Mouse (Mus musculus): ENCODE measurements around the gene Rabepk.
"Not testable (repeated sequence)": the region's sequence is repeated elsewhere in the genome, so short reads cannot be mapped to it uniquely, and the experiment has no call there.

Rabepk gene

DNA sequence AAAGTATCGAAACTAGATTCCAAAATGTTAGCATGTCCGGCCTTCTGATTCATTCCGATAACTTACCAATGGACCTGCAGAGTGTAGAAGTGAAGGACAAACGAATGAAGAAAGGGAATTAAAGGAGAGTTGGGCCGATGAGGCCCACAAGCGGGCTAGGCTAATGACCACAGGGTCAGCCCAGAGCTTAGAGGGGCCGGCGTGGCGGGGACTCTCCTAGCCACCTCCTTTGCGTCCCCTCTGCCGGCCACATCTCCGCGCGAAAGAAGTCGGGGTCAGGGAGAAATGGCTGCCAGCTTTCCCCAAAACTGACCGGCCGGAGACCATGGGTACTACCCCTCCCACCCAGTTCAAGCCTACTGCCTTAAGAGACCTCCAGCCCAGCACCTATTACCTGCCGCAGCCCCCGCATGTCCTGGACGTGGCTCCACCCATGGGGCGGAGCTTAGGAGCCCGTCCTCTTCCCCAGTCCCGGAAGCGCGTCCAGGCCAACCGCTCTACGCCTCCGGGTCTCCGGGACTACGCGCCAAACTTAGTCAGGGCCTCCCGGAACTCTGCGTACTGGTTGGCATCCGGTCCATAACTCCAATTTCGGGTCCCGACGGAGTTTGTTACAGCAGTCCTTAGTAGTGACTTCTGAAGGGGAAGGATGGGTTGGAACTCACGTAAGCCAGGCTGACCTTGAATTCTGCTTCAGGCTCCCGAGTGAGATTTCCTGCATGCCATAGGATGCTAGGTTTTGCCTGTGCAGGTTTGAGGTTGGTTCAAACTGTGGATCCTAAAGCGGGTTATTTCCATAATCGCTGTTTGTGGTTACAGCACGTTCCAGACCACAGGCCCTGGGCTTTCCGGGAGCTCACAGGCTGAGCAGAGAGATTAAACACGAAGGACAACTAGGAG, at the start of gene Rabepk:
Gene Rabepk (minus strand): TSS at position 556 of the 900 bp plus-strand sequence.
- no peak for TF ChIP-seq GATA4 (IDR thresholded peaks at IDR 0.05; ENCODE audit: insufficient replicate concordance, low read length)

DNA sequence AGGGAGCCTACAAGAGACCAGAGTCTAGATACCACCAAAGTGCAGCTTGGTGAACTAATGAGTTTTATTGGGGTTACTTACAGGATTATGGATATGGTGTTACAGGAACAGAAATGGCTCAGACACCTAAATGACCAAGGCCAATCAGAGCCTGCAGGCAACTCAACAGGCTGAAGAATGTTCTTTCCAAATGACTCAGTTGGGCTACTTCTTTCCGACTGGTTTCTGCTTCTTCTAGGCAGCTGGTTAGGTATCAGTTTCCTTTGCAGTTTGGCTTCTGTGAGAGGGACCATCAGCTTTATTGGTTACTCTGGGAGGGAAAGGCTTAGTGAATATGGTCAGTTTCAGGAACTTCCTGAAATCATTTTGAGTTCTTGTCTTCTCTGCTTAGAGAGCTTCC, 48.0 kb upstream of the Rabepk start:
- TF ChIP-seq GATA4 (IDR thresholded peaks at IDR 0.05; ENCODE audit: insufficient replicate concordance, low read length), result no peak

DNA sequence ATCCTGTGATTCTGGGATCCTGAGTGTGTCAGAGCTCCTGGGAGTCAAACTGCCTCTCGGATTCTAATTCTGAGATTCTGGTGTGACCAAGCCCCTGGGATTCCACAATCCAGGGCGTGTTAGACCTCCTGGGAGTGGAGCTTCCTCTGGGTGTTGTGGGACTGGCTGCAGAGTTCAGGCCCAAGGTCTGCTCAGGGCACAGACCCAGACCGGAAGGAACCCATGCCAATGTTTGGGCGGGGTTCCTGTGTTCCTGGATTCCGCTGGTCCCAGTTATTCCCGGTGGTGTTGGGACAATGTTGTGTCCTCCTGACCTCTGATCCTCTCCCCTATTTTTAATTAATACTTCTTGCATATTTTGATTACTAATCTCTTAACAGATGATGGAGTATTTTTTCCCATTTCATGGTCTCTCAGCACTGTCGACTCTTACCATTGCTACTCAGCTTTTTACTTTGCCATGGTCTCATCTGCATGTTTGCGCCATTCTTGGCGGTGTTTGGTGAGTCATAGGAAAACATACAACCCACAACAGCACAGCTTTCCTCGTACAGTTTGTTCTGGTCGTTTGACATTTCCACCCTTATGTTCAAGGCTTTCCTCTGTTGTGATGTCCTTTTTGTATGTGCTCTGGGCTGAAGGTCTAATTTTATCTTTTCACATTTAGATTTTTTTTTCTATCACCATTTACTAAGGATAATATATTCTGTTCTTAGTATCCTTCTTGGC, 43.7 kb upstream of the Rabepk start:
- TF ChIP-seq GATA4 (IDR thresholded peaks at IDR 0.05; ENCODE audit: insufficient replicate concordance, low read length), result no peak

DNA sequence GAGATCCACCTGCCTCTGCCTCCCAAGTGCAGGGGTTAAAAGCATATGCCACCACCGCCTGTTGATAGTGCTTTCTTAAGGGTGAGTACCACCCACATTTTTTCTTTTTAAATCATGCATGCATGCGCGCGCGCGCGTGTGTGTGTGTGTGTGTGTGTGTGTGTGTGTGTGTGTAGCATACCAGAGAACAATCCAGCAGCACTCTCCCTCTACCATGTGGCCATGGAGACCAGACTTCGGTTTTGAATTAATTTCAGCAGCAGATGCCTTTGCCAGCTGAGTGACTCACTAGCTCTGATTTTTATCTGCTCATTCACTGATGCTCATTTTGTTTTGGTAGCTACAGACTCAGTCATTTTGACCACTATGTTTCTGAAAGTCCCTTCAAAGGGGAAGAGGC, 42.0 kb upstream of the Rabepk start:
- TF ChIP-seq GATA4 (IDR thresholded peaks at IDR 0.05; ENCODE audit: insufficient replicate concordance, low read length), result no peak

DNA sequence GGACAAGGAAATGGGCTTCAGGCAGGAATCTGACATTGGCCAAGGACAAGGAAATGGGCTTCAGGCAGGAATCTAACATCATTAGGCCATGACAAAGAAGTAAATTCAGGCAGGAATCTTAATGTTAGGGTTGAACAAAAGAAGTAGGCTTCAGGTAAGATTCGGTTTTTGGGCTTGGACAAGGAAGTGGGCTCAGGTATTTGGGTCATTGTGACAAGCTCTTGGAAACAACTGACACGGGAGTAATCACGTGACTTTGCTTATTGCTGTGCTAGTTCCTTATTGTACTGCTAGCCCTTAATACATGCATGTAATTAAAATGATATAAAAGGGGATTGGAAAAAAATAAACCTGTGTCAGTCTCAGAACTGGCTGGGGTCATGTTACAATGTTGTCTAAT, 36.0 kb upstream of the Rabepk start:
- no peak for TF ChIP-seq GATA4 (IDR thresholded peaks at IDR 0.05; ENCODE audit: insufficient replicate concordance, low read length)

DNA sequence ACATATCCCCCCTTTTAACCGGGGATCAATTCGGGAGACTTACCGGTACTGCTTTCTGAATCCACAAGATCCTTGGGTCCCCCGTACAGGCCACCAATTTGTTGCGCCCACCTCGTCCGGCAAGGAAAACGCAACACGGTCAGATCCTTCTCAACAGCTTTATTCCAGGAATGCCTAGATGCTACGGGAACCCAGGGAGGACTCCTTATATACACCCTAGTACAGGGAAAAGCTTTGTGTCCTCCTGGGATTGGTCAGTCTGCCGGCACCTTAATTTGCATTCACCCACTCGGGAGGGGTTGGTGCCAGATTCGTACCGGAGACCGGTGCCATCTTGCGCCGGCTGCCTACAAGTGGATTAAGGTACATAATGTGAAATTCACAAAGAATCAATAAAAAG, 33.9 kb upstream of the Rabepk start:
- TF ChIP-seq GATA4 (IDR thresholded peaks at IDR 0.05; ENCODE audit: insufficient replicate concordance, low read length), result no peak

DNA sequence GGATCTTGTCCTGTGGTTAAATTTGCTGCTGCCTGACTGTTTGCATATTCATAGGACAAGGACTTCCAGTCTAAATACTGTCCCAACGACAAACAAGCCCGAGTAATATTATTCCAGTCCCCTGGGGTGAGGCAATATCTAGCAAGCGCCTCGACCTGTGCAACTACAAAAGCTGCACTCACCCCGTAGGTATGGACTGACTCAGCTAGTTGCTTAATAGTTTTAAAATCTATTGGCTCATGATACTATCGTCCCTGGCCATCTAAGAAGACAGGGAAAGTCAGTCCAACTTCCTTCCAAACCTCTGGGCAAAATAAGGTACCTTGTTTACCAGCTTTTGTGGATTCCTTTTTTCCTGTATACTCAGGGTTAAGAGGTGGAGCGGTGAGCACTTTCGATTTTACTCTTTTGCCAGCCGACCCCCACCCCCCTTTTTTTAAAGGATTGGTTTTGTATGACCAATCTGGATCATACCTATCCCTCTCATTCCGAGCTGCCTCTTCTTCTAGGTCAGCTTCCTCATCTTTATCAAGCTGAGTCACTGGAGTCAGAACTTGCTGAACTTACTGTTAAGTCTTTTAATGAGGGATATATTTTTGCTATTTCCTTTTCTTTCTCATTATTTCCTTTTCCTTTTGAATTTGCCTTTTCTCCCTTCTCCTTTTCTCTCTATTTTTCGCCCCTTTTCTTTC, 33.2 kb upstream of the Rabepk start, which contains the start of gene Gm34653:
Gene Gm34653 (plus strand): TSS at position 242 of the 692 bp plus-strand sequence.
- TF ChIP-seq GATA4 (IDR thresholded peaks at IDR 0.05; ENCODE audit: insufficient replicate concordance, low read length), result not testable (repeated sequence)

DNA sequence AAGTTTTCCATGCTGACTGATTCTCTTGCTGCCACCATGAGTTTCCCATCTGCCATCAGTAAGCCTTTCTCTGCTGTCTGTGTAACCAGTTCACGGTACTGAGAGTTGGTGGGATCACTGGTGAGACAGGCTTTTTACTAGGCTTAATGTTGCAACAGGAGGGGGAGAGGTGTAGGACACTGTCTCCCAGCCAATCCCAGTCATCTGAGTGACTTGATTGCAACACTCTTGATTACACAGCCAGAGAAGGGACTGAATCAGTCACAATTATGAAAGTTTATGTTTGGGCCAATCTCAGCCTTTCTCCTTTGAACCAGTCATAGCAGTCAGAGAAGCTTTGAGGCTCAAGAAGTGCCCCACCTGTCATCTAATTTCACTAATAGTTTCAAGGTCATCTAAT, 28.3 kb upstream of the Rabepk start:
- TF ChIP-seq GATA4 (IDR thresholded peaks at IDR 0.05; ENCODE audit: insufficient replicate concordance, low read length), result no peak

DNA sequence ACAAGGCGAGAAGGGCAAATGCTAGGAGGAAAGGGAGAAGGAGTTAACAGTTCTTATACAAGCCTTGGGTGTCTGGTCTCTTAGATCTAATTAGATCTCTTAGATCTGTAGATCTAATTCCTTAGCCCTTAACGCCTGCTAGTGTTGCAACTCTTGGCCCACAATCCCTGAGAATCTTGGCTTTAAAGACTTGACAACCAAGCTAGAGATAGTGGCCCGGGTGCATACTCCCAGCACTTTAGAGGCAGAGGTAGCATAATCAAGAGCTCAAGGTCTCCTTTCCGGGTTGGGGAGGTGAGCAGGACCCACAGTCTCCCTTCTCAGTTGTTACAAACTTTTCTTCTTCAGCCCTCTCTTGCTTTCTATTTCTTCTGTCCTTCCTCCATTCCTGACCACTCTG, 27.9 kb upstream of the Rabepk start:
- no peak for TF ChIP-seq GATA4 (IDR thresholded peaks at IDR 0.05; ENCODE audit: insufficient replicate concordance, low read length)

DNA sequence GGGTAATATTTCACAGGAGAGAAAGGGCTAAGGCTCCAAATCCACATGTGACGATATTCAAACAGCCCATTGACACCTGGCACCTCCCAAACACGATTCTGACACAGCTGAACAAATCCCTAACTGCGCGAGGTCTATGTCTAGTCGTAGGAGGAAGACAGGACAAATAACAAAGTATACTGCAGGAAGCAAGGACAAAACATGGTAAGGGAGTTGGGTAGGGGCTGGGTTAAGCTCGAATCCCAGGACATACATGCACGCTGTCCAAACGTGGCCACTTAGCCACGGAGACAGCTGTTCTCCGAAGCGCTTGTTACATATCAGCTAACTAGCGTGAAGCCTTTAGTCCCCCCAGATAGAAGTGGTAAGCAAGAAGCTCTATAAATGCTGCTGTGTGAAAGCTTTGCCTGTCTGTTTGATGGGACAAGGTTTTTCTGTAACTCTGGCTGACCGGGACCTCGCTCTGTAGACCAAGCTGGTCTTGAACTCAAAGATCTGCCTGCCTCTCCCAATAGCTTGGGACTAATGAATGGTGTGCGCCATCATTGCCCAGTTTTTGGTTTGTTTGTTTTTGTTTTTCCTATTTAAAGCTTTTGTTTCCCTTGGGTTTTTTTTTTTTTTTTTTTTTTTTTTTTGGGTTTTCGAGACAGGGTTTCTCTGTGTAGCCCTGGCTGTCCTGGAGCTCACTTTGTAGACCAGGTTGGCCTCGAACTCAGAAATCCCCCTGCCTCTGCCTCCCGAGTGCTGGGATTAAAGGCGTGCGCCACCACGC, 26.9 kb upstream of the Rabepk start:
- TF ChIP-seq GATA4 (IDR thresholded peaks at IDR 0.05; ENCODE audit: insufficient replicate concordance, low read length), result no peak

DNA sequence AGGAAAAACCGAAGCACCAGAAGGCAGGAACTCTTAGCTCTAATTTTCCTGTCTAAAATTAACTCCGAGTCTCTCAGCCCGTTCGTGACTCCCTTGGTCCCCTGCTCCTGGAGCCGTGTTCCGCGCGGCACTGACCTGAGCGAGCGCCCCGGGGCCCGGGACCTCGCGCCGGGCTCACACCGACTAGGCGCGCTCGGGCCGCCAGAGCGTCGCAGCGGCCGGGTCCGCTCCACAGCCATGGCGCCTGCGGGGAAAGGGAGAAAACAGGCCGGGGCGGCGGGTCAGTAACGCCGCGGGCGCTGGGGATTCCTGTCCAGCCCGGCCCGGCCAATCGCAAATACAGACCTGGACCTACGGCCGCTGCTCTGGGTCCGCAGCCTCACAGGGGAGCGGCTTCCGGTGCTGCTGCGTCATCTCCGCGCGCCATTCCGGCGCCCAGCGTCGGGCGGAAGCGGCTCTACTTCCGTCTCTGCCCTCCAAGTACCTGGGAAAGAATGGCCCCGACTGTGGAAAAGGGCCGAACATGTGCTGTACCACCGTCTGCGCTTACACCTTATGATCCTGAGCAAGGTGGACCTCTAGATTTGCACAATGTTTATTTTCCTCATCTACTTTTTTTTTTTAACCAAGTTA, 26.2 kb upstream of the Rabepk start, which contains the start of gene Fbxw2:
Gene Fbxw2 (minus strand): TSS at position 485 of the 633 bp plus-strand sequence.
- no peak; the same call in 1 of the 2 replicates for TF ChIP-seq GATA4 (IDR thresholded peaks at IDR 0.05; ENCODE audit: insufficient replicate concordance, low read length)

DNA sequence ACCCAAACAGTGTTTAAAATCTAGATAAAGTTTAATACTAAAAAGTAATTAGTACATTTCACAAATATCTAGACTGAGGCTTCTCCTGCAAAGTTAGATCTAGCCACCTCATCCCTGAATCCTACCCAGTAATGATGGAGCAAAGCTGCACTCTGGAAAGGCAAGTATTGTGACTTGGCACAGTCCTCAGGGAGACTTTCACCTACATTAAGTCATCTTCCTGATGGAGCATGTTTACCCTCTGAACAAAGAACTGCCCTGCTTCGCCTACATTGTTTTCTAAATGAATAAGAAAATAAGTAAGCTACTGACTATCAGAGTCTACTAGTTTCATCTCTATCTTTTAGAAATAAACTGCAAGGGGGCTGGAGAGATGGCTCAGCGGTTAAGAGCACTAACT, 18.8 kb upstream of the Rabepk start:
- TF ChIP-seq GATA4 (IDR thresholded peaks at IDR 0.05; ENCODE audit: insufficient replicate concordance, low read length), result no peak

DNA sequence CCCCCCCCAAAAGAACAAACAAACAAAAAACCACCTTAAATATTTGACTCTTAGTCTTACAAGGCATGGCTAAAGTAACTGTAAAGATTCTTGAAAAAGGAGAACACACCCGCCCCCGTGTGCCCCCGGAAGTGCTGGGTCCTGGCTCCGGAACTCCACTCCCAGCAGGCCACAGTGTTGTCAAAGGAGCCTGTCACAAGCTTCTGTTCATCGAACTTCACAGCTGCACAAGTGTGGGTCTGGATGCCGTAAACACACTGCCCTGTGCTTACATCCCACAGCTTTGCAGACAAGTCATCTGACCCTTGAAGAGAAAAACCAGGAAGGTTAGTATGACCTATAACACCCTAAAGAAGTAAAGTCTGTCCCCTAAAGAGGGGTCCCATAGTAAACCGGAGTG, 13.0 kb upstream of the Rabepk start:
- no peak for TF ChIP-seq GATA4 (IDR thresholded peaks at IDR 0.05; ENCODE audit: insufficient replicate concordance, low read length)

DNA sequence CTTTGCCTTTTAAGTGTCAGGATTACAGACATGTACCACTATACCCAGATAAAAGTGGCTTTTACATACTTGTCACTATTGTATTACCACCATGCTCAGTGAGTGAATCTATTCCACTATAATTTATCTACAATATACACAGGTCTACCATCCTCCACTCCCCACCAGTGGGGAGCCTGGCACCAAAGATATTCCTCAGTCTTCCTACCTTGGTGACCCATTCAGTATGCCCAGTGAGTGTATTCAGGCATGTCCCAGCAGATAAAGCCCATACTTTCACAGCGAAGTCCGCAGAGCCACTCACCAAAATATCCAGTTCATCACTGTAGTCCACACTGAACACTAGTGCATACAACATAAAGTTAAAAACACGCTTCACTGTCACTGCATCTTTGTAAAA, 11.1 kb upstream of the Rabepk start:
- TF ChIP-seq GATA4 (IDR thresholded peaks at IDR 0.05; ENCODE audit: insufficient replicate concordance, low read length), result no peak
